Mouse (Mus musculus) megakaryocyte, embryonic 14.5 days (primary cell): ENCODE measurements around the gene Slc41a2.

Experiments
- FLI1 ChIP-seq: IDR thresholded peaks from 2 replicates; pipeline ENCODE4 v1.6.1; 2012; ENCODE audit warnings: low read length, inconsistent platforms, mixed read lengths
- GATA1 ChIP-seq: IDR thresholded peaks from 3 replicates; pipeline ENCODE4 v1.6.1; 2012; ENCODE audit warnings: mixed read lengths, low read length, inconsistent platforms, borderline replicate concordance

DNA sequence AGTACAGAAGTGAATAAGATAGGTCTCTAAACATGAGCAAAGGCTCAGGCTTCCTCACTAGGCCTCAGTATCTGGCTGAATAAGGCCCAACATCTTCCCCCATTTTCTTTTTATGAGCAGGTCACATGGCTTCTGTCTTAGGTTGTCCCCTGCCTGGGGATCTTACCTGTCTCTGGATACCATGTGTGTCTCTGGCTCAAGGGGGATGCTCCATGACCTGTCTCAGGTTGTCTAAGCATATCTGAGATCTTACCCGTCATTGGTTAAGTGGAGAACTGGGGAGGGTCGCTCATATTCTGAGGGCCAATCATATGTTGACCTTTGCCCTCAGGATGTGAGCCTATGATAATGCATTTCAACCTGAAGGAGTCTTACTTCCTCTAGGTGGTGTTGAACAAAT lies 42.8 kb upstream of the Slc41a2 start:
- TF ChIP-seq GATA1 (no peak), FLI1 (no peak)
